Mouse (Mus musculus) heart, postnatal 0 days (tissue): ENCODE measurements at regions not wholly inside any gene's neighbourhood (a gene's known extent, or its start where the extent isn't known, plus 50 kb on each side); places are given as distances from the start of the nearest gene placed in this dataset.

ENCODE experiments used
- ATAC-seq: fragments of 200-750 bp; cut with Nextera tagmentation; 2 replicates; pipeline ENCODE4 v1.8.0; 2017; ENCODE audit warnings: low read depth, moderate number of reproducible peaks, moderate library complexity; ENCODE audit not compliant: insufficient read depth
- DNase-seq: peaks from one replicate; pipeline ENCODE4 v3.0.0-alpha.2; 2016; ENCODE audit warnings: low spot score
- H3K27ac ChIP-seq: fragments of 300-500 bp; sonication (generic); 2 replicates; pipeline ENCODE4 v1.5.1; 2014; ENCODE audit warnings: low read depth, mild to moderate bottlenecking
- H3K27me3 ChIP-seq: fragments of 300-500 bp; sonication (generic); 2 replicates; pipeline ENCODE4 v1.6.1; 2014; ENCODE audit warnings: low read length, mixed read lengths; ENCODE audit not compliant: control insufficient read depth, insufficient read depth
- H3K36me3 ChIP-seq: fragments of 300-500 bp; sonication (generic); replicated peaks from 2 replicates; pipeline ENCODE4 v1.6.1; 2014; ENCODE audit warnings: low read length, mixed read lengths; ENCODE audit not compliant: control insufficient read depth, insufficient read depth
- H3K4me1 ChIP-seq: fragments of 300-500 bp; sonication (generic); 2 replicates; pipeline ENCODE4 v1.6.1; 2014; ENCODE audit warnings: antibody characterized with exemption; ENCODE audit not compliant: control insufficient read depth, insufficient read depth
- H3K4me2 ChIP-seq: fragments of 300-500 bp; sonication (generic); 2 replicates; pipeline ENCODE4 v1.6.1; 2014; ENCODE audit warnings: low read depth, mild to moderate bottlenecking, low read length, moderate library complexity
- H3K4me3 ChIP-seq: fragments of 300-500 bp; sonication (generic); 2 replicates; pipeline ENCODE4 v1.5.1; 2014; ENCODE audit warnings: low read depth, low read length
- H3K9ac ChIP-seq: fragments of 300-500 bp; sonication (generic); replicated peaks from 2 replicates; pipeline ENCODE4 v1.6.1; 2014; ENCODE audit warnings: low read depth, low read length, mixed read lengths
- H3K9me3 ChIP-seq: fragments of 300-500 bp; sonication (generic); replicated peaks from 2 replicates; pipeline ENCODE4 v1.6.1; 2016; ENCODE audit warnings: low read length; ENCODE audit not compliant: control insufficient read depth
- CTCF ChIP-seq: IDR thresholded peaks from 2 replicates; pipeline ENCODE4 v1.5.1; 2016; ENCODE audit warnings: antibody characterized with exemption, control low read depth, low read depth
- EP300 ChIP-seq: IDR thresholded peaks from 2 replicates; pipeline ENCODE4 v1.6.1; 2016; ENCODE audit warnings: antibody characterized with exemption, low read depth
- WGBS: fragments of 180-500 bp; shearing (Covaris S2); extraction: QIAGEN DNeasy Blood & Tissue Kit; methylation state at CpG from one replicate; pipeline ENCODE4 v1.1.7; 2014; 5-methylcytosine and 5-hydroxymethylcytosine counted together

DNA sequence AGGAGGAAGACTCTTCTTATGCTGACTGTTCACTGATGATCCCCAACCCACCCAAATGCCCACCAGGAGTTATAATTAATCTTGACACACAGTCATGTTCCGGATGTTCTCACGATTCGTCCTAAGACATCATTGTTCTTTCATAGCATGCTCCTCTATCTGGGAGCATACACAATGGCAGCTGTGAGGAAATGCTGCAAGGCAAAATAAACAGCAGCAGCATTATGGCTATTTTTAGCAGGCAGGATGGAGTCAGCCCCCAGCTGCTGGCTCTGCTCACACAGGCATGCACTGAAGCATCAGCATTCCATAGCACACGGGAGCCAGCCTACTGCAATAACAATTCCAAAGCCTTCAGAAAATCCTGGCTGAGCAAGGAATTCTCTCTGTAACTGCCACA is 696.0 kb downstream of the Rps29 start:
- no peaks in the 10 kb centered on the region for H3K36me3 ChIP-seq
- H3K4me3 ChIP-seq = no peak overlapping the region
- H3K9me3 ChIP-seq = 0 out of 2 replicates have a peak, but pooled peaks cover 6% of the 10 kb centered on the region
- no peaks in the 10 kb centered on the region for H3K4me1 ChIP-seq
- H3K9ac ChIP-seq = no peak overlapping the region
- DNase-seq = peak; percentile 78
- no peak for TF ChIP-seq EP300
- no peak; the same call in 1 of the 2 replicates for TF ChIP-seq CTCF
- peak overlapping the region; percentile 24; the same call in 1 of the 2 replicates for H3K4me2 ChIP-seq
- peak; percentile 88 for ATAC-seq
- peak overlapping the region; percentile 66 for H3K27ac ChIP-seq
- no peaks in the 10 kb centered on the region for H3K27me3 ChIP-seq
- 8% methylated on average over 4 of the region's 4 CpGs for WGBS

DNA sequence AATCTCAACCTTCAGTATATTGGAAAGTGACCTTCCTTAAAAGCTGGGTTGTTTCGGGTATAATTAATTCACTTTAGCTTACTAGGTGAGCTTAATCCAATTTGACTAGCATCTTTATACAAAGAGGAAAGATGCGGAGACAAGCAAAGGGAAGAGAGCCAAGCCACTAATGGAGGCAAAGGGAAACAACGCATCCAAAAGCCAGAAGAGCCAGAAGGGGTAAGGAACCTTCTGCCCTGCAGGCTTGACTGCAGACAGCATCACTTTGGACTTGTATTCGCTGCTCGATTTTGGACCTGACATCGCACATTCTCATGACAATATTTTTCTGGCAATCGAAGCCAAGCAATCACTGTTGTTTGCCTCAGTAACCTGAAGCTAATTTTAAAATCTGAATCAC is 700.8 kb downstream of the Rps29 start:
- ATAC-seq (no peak), DNase-seq (no peak)
- Histone ChIP-seq H3K4me2 (no peak overlapping the region), H3K9me3 (0 out of 2 replicates have a peak, but pooled peaks cover 6% of the 10 kb centered on the region), H3K36me3 (no peaks in the 10 kb centered on the region), H3K27me3 (no peaks in the 10 kb centered on the region), H3K4me1 (no peaks in the 10 kb centered on the region), H3K9ac (no peak overlapping the region), H3K4me3 (no peak overlapping the region), H3K27ac (no peak overlapping the region)
- WGBS = 82% methylated on average over 7 of the region's 7 CpGs
- TF ChIP-seq EP300 (no peak), CTCF (no peak)

DNA sequence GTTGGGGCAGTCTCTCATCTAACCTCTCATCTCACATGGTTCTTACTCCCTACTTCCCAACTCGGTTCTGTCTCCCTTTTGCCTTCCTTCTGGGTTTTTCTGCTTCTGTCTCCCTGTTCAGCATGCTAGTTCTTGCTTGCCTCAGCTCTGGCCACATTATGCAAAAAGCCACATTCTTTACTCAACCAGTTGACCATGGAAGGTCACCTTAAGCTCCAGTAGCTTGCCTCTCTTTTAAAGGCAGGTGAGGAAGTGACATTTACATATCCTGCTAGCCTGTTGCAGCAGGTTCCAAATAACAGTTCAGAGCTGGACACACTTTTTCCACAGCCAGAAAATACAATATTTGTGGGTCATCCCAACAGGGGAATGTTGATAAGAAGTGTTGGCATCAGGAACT is 732.4 kb downstream of the Rps29 start:
- 52% methylated on average over 1 of the region's 1 CpGs for WGBS
- H3K9ac ChIP-seq = no peak overlapping the region
- ATAC-seq = no peak
- no peaks in the 10 kb centered on the region for H3K27me3 ChIP-seq
- no peak for TF ChIP-seq EP300
- no peak for TF ChIP-seq CTCF
- H3K4me2 ChIP-seq = no peak overlapping the region
- no peaks in the 10 kb centered on the region for H3K9me3 ChIP-seq
- H3K4me1 ChIP-seq = no peaks in the 10 kb centered on the region
- H3K4me3 ChIP-seq = no peak overlapping the region
- no peak overlapping the region for H3K27ac ChIP-seq
- no peak for DNase-seq
- no peaks in the 10 kb centered on the region for H3K36me3 ChIP-seq

DNA sequence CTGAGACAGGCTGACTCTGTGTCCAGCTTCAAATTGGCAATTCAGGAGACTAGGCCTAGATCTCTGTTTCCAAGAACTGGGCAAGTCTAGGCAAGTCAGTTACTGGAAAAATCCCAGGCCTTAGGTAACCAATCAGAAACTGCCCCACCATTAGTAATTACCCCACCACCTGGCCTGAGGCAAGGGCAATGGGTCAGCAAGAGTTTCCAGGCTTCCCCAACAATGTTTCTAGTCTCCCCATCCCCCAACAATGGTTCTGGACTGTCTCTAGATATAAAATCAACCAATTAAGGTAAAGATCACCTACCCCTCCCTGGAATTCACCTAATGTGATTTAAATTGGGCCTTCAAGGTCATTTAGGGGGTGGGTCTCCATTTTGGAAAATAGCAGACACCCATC is 734.0 kb downstream of the Rps29 start:
- ATAC-seq = no peak
- no peak for TF ChIP-seq EP300
- TF ChIP-seq CTCF = no peak

More for the DNA sequence above, 734.0 kb downstream of the Rps29 start:
- Histone ChIP-seq H3K27ac (no peak overlapping the region), H3K4me3 (no peak overlapping the region), H3K9me3 (no peaks in the 10 kb centered on the region), H3K4me2 (no peak overlapping the region), H3K4me1 (no peaks in the 10 kb centered on the region), H3K36me3 (no peaks in the 10 kb centered on the region), H3K9ac (no peak overlapping the region), H3K27me3 (no peaks in the 10 kb centered on the region)
- DNase-seq = no peak
